Mouse (Mus musculus) thymus, postnatal 14 days (tissue): Measurements from ENCODE around the gene Serf2.

Experiments used
- DNase-seq: peaks from one replicate; pipeline ENCODE4 v3.0.0; 2021

The Serf2 gene

GRCm38 (mm10) chr2:121507173-121507950 is 58.4 kb downstream of the Serf2 start:
- DNase-seq: no peak
